Mouse (Mus musculus) MEL (cell line): Measurements from ENCODE around the gene Polr3f. TPM values are rescaled to one million over a fixed set of nuclear protein-coding genes. Genes with fewer than 3 reads are reported as not detected.

Source experiments
- DNase-seq: peaks from one replicate; pipeline ENCODE4 v3.0.0; 2011; ENCODE audit warnings: low read depth, low spot score
- H3K27ac ChIP-seq: 2 replicates; pipeline ENCODE4 v1.5.1; 2012; ENCODE audit warnings: low read depth, mild to moderate bottlenecking, control low read depth, low read length, moderate library complexity; ENCODE audit not compliant: control insufficient read depth
- H3K27me3 ChIP-seq, 2 experiments: fragments of 150-350 bp in 1 of 2; sonication (generic) in 1 of 2; 2 replicates each; pipeline ENCODE4 v1.6.1; 2012; ENCODE audit warnings: low read length in 2 of 2, mild to moderate bottlenecking in 2 of 2, improper control_type of control experiment in 1 of 2, moderate library complexity in 1 of 2; ENCODE audit not compliant: insufficient read depth in 2 of 2, control insufficient read depth in 1 of 2
- H3K36me3 ChIP-seq, 2 experiments: 2 replicates each; pipeline ENCODE4 v1.6.1; 2012 to 2014; ENCODE audit warnings: low read length in 2 of 2, improper control_type of control experiment in 1 of 2, inconsistent platforms in 1 of 2, mild to moderate bottlenecking in 1 of 2; ENCODE audit not compliant: insufficient read depth in 2 of 2, control insufficient read depth in 1 of 2
- H3K4me1 ChIP-seq, 2 experiments: fragments of 150-350 bp in 1 of 2; sonication (generic) in 1 of 2; 2 replicates each; pipeline ENCODE4 v1.6.1; 2012; ENCODE audit warnings: low read length in 2 of 2, improper control_type of control experiment in 1 of 2, mild to moderate bottlenecking in 1 of 2; ENCODE audit not compliant: insufficient read depth in 2 of 2, control insufficient read depth in 1 of 2
- H3K4me3 ChIP-seq, 2 experiments: fragments of 150-350 bp in 1 of 2; sonication (generic) in 1 of 2; 2 replicates each; pipeline ENCODE4 v1.5.1; 2012; ENCODE audit warnings: low read depth in 2 of 2, low read length in 2 of 2, mild to moderate bottlenecking in 2 of 2, moderate library complexity in 2 of 2, control low read depth in 1 of 2, improper control_type of control experiment in 1 of 2; ENCODE audit not compliant: control insufficient read depth in 1 of 2, insufficient read depth in 1 of 2
- H3K79me2 ChIP-seq: 2 replicates; pipeline ENCODE4 v1.6.1; 2012; ENCODE audit warnings: mild to moderate bottlenecking, low read length, moderate library complexity; ENCODE audit not compliant: control insufficient read depth, poor library complexity, insufficient read depth
- H3K9ac ChIP-seq: 2 replicates; pipeline ENCODE4 v1.6.1; 2012; ENCODE audit warnings: low read depth, mild to moderate bottlenecking, control low read depth, low read length, moderate library complexity; ENCODE audit not compliant: control insufficient read depth, poor library complexity, severe bottlenecking
- H3K9me3 ChIP-seq: fragments of 150-350 bp; sonication (generic); replicated peaks from 2 replicates; pipeline ENCODE4 v1.6.1; 2012; ENCODE audit warnings: mild to moderate bottlenecking, low read length, improper control_type of control experiment, moderate library complexity; ENCODE audit not compliant: insufficient read depth
- BHLHE40 ChIP-seq: IDR thresholded peaks from 2 replicates; pipeline ENCODE4 v1.6.1; 2012; ENCODE audit warnings: low read depth, mild to moderate bottlenecking, inconsistent platforms, low read length, improper control_type of control experiment, borderline replicate concordance
- CHD2 ChIP-seq: IDR thresholded peaks from 2 replicates; pipeline ENCODE4 v1.6.1; 2011; ENCODE audit warnings: low read length, improper control_type of control experiment
- ELF1 ChIP-seq: IDR thresholded peaks from 2 replicates; pipeline ENCODE4 v1.6.1; 2014; ENCODE audit warnings: low read depth, mild to moderate bottlenecking, inconsistent platforms, low read length, improper control_type of control experiment, moderate library complexity
- EP300 ChIP-seq, 2 experiments: IDR thresholded peaks; 2 replicates each; pipeline ENCODE4 v1.6.1; 2011; ENCODE audit warnings: improper control_type of control experiment in 2 of 2, low read length in 2 of 2, low read depth in 1 of 2, mild to moderate bottlenecking in 1 of 2
- GATA1 ChIP-seq: IDR thresholded peaks from 2 replicates; pipeline ENCODE4 v1.6.1; 2011; ENCODE audit warnings: low read depth, low read length, improper control_type of control experiment
- MAFK ChIP-seq: IDR thresholded peaks from 2 replicates; pipeline ENCODE4 v1.6.1; 2011; ENCODE audit warnings: low read depth, mild to moderate bottlenecking, low read length, improper control_type of control experiment, borderline replicate concordance
- MEF2A ChIP-seq: IDR thresholded peaks from 2 replicates; pipeline ENCODE4 v1.6.1; 2014; ENCODE audit warnings: low read depth, mild to moderate bottlenecking, inconsistent platforms, low read length, improper control_type of control experiment; ENCODE audit not compliant: poor library complexity, insufficient replicate concordance, severe bottlenecking; ENCODE audit errors: extremely low read depth
- MXI1 ChIP-seq: IDR thresholded peaks from 2 replicates; pipeline ENCODE4 v1.6.1; 2011; ENCODE audit warnings: mild to moderate bottlenecking, low read depth, low read length, improper control_type of control experiment
- MYC ChIP-seq: IDR thresholded peaks from 2 replicates; pipeline ENCODE4 v1.6.1; 2011; ENCODE audit warnings: low read depth, mild to moderate bottlenecking, low read length, improper control_type of control experiment, moderate library complexity
- NELFE ChIP-seq: IDR thresholded peaks from 2 replicates; pipeline ENCODE4 v1.6.1; 2011; ENCODE audit warnings: low read depth, low read length, improper control_type of control experiment
- NRF1 ChIP-seq: IDR thresholded peaks from 2 replicates; pipeline ENCODE4 v1.6.1; 2014; ENCODE audit warnings: low read depth, mild to moderate bottlenecking, inconsistent platforms, low read length, improper control_type of control experiment, moderate library complexity; ENCODE audit not compliant: poor library complexity, insufficient read depth, severe bottlenecking
- POLR2AphosphoS5 ChIP-seq: IDR thresholded peaks from 2 replicates; pipeline ENCODE4 v1.6.1; 2012; ENCODE audit warnings: low read depth, borderline replicate concordance, mild to moderate bottlenecking, inconsistent platforms, low read length, moderate library complexity, mixed read lengths
- RAD21 ChIP-seq: IDR thresholded peaks from 2 replicates; pipeline ENCODE4 v1.6.1; 2011; ENCODE audit warnings: mild to moderate bottlenecking, low read depth, low read length, improper control_type of control experiment
- RCOR1 ChIP-seq: IDR thresholded peaks from 2 replicates; pipeline ENCODE4 v1.6.1; 2012; ENCODE audit warnings: low read depth, mild to moderate bottlenecking, inconsistent platforms, low read length, improper control_type of control experiment
- SIN3A ChIP-seq: IDR thresholded peaks from 2 replicates; pipeline ENCODE4 v1.6.1; 2012; ENCODE audit warnings: low read length, improper control_type of control experiment, inconsistent platforms
- TAL1 ChIP-seq: IDR thresholded peaks from 2 replicates; pipeline ENCODE4 v1.6.1; 2012; ENCODE audit warnings: mild to moderate bottlenecking, inconsistent platforms, low read length, moderate library complexity, mixed read lengths
- USF1 ChIP-seq: IDR thresholded peaks from 2 replicates; pipeline ENCODE4 v1.6.1; 2014; ENCODE audit warnings: low read depth, mild to moderate bottlenecking, inconsistent platforms, low read length, improper control_type of control experiment, moderate library complexity
- ZC3H11A ChIP-seq: IDR thresholded peaks from 2 replicates; pipeline ENCODE4 v1.6.1; 2012; ENCODE audit warnings: low read depth, mild to moderate bottlenecking, inconsistent platforms, low read length, improper control_type of control experiment
- ZNF384 ChIP-seq: IDR thresholded peaks from 2 replicates; pipeline ENCODE4 v1.6.1; 2012; ENCODE audit warnings: low read depth, mild to moderate bottlenecking, inconsistent platforms, low read length, improper control_type of control experiment
- polyA plus RNA-seq, 2 experiments: library from polyadenylated mRNA; stranded (reverse) in 1 of 2; unstranded in 1 of 2; fragments of >175 nt in 1 of 2; fragments of >200 nt in 1 of 2; gene quantifications; 2 replicates each; pipeline versions ENCODE4 v1.2.1 to v1.2.4; 2012; ENCODE audit warnings: low replicate concordance in 2 of 2, low read depth in 1 of 2; ENCODE audit not compliant: insufficient read length in 2 of 2, insufficient read depth in 1 of 2, missing spikeins in 1 of 2
- total RNA-seq: library from RNA; depleted of rRNA; stranded (reverse); fragments of 300-350 nt; gene quantifications from 2 replicates; pipeline ENCODE4 v1.2.3, GENCODE M21; 2012

The Polr3f gene
- total and polyA plus RNA-seq, 3 experiments, result 17.9 to 27.3 TPM; not detected in 1

GRCm38 (mm10) chr2:144545061-144545460, 17.5 kb downstream of the Polr3f start:
- H3K4me1 ChIP-seq, result peaks cover 0 to 6% of the 10 kb centered on the region in 2 experiments; a peak in 3 of 4 replicates
- H3K36me3 ChIP-seq, result peaks cover 0 to 12% of the 10 kb centered on the region in 2 experiments; a peak in 3 of 4 replicates
- H3K79me2 ChIP-seq, result no peaks in the 10 kb centered on the region
- TF ChIP-seq NELFE (no peak), NRF1 (no peak), USF1 (no peak), MXI1 (no peak), GATA1 (no peak), MYC (no peak), ZC3H11A (no peak), TAL1 (no peak), RCOR1 (no peak), MEF2A (no peak), MAFK (no peak), SIN3A (no peak), POLR2AphosphoS5 (no peak)
- no peaks in the 10 kb centered on the region for H3K27me3 ChIP-seq
- no peak overlapping the region for H3K9ac ChIP-seq
- H3K4me3 ChIP-seq, result no peak overlapping the region
- H3K27ac ChIP-seq, result no peak overlapping the region
- no peaks in the 10 kb centered on the region for H3K9me3 ChIP-seq
- DNase-seq, result no peak

- Histone ChIP-seq H3K9me3 (no peaks in the 10 kb centered on the region), H3K9ac (no peak overlapping the region), H3K79me2 (no peaks in the 10 kb centered on the region), H3K27ac (no peak overlapping the region), H3K27me3 (no peaks in the 10 kb centered on the region), H3K4me3 (no peak overlapping the region), H3K36me3 (peaks cover 0 to 12% of the 10 kb centered on the region in 2 experiments; a peak in 3 of 4 replicates), H3K4me1 (peaks cover 0 to 6% of the 10 kb centered on the region in 2 experiments; a peak in 3 of 4 replicates)
- DNase-seq, result no peak
- TF ChIP-seq BHLHE40, result no peak
- no peak for TF ChIP-seq RAD21
- no peak for TF ChIP-seq MXI1
- no peak for TF ChIP-seq EP300 (IDR thresholded peaks at IDR 0.05; ENCODE audit: low read depth in 1 of 2, low read length in 2 of 2)
- no peak for TF ChIP-seq CHD2
- no peak for TF ChIP-seq ZNF384
- TF ChIP-seq ELF1, result no peak
These were observed 18.0 kb downstream of the Polr3f start for GRCm38 (mm10) chr2:144545481-144545880.
